Mouse (Mus musculus) right cerebral cortex, postnatal 25 days (tissue): ENCODE data around the gene Zbtb48.
"Not testable (repeated sequence)": the region's sequence is repeated elsewhere in the genome, so short reads cannot be mapped to it uniquely, and the experiment has no call there.

Source experiments
- DNase-seq: peaks from one replicate; pipeline ENCODE4 v3.0.0; 2022

Gene Zbtb48

GRCm38 (mm10) chr4:152027524-152027923 lies at the start of gene Zbtb48:
Zbtb48 (minus strand) TSS chr4:152027671.
- DNase-seq: peak; percentile 97

- DNase-seq: no peak
Observed at GRCm38 (mm10) chr4:152077191-152077590, 49.7 kb upstream of the Zbtb48 start.

- DNase-seq: no peak
Observed at GRCm38 (mm10) chr4:152074548-152074947, 47.1 kb upstream of the Zbtb48 start.

DNA sequence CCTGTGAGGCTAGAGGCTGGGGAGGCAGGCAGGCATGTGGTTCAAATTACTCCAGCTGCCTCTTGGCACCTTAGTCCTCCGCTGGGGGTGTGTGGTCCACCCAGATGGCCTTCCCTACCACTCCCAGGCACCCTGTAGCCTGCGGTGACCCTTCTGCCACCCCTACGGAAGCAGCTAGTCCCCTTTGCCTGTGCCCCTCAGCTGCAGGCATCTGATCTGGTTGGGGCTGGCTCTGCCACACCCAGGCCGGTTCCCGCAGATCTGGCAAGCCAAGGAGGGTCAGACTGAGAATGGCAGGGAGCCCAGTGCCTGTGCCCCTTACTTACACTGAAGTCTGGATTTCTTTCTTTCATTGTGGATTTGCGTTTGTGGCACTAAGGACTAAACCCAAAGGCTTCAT lies 46.2 kb upstream of the Zbtb48 start:
- DNase-seq: no peak

DNA sequence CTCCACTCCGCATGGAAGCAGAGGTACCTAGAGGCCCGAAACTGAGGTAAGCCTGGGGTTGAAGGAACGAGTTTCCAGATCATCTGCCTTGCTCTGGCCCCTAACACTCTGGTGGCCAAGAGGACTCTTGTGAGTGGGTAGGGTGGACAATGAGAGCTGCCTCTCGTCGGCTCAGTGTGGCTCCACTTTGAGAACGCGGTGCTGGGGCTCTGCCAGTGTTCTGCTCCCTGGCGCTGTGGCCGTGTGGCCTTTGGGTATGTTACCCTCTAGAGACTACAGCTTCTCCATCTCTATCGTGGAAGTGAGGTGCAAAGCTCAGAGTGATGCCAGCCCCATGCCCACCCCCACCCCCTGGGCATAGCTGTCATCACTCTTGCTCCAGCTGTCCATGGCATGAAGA lies 45.2 kb upstream of the Zbtb48 start:
- no peak for DNase-seq

DNA sequence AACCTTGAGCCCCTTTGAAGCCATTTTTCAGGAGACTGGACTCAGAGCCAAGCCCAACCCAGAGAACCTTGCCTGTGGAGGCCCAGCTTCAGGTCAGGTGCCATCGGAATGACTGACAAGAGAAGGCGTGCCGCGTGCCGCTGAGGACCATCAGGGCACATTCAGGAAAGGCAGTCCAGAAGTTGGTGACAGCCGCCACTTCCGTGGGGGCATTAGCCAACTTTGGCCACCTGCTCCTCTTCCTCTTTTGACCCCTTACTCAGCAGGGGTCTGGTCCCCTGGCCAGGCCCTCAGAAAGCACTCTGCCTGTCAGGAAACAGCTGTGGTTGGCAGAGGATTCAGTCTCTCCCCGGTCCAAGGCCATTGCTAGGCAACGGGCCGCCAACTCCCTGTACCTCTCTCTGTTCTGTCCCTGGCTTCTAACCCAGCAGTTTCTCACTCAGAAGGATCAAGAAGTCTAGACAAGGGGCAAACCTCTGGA lies 44.7 kb upstream of the Zbtb48 start, which contains the start of gene Plekhg5:
Gene Plekhg5, plus strand, starts transcription at position 378 of the 481 bp plus-strand sequence.
- no peak for DNase-seq

- DNase-seq: no peak
Observed at GRCm38 (mm10) chr4:152070494-152071396, 43.3 kb upstream of the Zbtb48 start.

DNA sequence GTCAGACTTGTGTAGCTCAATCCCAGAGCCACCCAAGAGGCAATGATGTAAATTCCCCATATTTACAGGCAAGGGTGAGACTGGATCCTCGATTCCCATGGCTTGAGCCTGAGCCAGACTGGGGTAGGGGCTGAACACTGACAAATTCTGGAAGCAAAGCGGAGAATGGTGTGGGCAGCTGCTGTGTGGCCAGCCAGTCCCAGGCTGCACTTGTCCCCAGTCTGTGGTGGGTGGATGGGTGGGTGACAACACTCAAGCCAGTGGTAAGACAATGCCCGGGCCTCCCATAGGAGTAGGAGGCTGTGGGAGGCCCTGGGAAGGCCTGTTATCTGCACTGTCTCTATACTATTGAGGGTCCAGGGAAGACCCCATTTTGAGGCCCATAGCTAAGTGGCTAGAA lies 41.8 kb upstream of the Zbtb48 start:
- DNase-seq: no peak

GRCm38 (mm10) chr4:152068166-152068724 lies 40.8 kb upstream of the Zbtb48 start:
- no peak for DNase-seq

DNA sequence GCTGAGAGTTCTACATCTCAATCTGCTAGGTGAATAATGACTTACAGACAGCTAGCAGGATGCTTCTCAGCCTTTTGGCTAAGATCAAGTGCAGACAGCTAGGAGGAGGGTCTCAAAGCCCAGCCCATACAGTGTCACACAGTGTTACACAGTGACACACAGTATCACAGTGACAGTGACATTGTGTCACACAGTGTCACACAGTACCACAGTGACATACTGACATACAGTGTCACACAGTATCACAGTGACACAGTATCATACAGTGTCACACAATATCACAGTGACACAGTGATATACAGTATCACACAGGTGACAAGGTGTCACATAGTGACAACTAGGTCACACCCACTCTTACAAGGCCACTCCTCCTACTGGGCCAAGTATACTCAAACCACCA lies 39.8 kb upstream of the Zbtb48 start:
- DNase-seq: no peak

GRCm38 (mm10) chr4:152062390-152063110 lies 35.1 kb upstream of the Zbtb48 start:
- DNase-seq: no peak

DNA sequence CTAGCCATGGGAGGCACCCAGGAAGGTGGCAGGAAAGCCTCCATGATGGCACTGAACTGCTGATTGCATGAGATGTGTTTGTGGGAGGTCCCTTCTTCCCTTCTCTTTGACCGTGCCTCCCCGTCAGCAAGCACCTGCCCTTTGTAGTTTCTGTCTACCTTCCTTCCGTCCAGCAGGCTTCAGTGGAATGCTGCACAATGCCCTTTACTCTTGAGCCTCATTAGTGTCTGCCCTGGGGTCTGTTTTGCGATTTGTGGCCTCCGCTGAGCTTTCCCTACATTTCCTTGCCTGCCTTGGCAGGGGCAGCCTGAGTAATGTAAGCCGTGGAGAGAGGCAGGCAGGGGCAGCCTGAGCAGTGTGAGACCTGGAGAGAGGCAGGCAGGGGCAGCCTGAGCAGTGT lies 17.1 kb upstream of the Zbtb48 start:
- no peak for DNase-seq

- no peak for DNase-seq
Observed at GRCm38 (mm10) chr4:152043171-152043570, 15.7 kb upstream of the Zbtb48 start.

DNA sequence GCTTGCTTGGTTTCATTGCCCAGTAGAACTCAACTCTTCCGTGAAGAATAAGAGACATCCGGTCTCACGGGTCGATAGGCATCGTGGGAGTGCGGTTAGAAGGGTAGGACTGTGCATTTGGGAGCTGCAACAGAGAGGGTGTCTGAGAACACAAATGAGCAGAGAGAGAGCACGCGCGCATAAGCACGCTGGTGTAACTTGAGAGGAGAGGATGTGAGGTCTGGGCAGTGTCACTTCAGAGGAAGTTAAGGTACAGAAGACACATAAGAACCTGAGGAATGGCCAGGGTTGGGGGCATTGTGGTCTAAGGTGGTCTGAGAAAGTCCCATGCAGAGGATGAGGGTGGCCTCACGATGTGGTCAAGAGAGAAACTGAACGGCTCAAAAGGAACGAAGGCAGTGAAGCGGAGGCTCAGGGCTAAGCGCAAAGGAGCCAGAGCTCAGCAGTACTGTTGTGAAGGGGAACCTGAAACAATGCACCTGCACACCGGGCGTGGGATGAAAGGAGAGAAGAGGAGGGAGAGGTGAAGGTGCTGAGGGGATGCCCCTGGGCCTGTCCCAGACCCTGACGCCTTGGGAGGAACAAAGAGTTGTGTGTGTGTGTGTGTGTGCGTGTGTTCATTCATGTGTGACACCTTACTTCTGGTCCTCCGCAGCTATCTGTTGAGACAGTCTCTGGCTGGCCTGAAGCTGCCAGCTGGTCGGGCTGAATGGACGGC lies 14.6 kb upstream of the Zbtb48 start:
- DNase-seq: no peak

- no peak for DNase-seq
Observed at GRCm38 (mm10) chr4:152039831-152040310, 12.4 kb upstream of the Zbtb48 start.

DNA sequence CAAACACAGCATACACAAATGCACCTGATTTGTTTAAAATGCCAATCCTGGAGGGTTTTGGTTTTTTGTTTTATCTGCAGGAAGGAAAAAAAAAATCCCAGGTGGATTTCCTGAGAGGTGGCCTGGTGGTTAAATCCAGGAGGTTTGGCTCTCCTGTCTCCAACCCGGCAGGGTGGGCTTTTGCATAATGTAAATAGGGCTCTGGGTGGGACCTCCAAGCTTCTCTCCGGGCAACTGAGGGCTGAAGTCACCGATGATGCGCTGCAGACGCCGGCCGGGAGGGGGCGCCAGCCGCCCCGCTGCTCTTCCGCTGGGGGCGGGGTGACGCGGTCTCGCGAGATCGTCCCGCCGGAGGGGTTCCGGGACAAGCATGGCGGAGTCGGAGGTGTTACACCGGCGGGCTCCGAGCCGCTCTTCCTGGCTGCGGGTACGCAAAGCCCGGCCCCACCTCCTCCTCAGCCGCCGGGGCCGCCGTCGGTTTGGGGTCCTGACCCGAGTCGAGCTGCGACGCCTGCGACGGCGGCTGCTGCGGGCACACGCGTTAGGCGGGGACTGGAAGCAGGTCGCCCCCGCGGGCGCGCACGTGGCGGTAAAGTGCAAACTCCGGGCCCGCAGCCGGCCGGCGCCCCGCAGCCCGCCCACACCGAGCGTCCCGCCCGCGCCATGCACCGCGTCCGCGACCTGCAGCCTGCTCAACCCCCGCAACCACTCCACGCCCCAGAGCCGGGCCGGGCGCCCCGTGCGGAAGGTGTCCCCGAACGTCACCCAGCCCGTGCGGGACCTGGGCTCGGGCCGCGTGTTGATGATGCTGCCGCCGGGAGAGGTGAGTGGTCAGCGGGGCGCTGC lies 11.7 kb upstream of the Zbtb48 start, which contains the start of gene Nol9:
Gene Nol9, plus strand, starts transcription at position 337 of the 846 bp plus-strand sequence.
- DNase-seq: peak; percentile 93

- DNase-seq: no peak
Observed at GRCm38 (mm10) chr4:152038225-152038984, 10.9 kb upstream of the Zbtb48 start, which contains the start of gene Tas1r1. Tas1r1 (minus strand) TSS chr4:152038568.

DNA sequence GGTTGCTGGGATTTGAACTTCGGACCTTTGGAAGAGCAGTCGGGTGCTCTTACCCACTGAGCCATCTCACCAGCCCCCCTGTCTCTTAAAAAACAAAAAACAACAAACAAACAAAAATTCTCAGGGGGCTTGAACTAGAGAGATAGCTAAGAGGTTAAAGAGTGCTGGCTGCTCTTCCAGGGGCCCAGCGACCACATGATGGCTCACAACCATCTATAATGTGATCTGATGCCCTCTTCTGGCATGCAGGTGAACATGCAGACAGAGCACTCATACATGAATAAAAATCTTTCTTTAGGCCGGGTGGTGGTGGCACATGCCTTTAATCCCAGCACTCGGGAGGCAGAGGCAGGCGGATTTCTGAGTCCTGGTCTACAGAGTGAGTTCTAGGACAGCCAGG lies 9.0 kb upstream of the Zbtb48 start:
- not testable (repeated sequence) for DNase-seq

DNA sequence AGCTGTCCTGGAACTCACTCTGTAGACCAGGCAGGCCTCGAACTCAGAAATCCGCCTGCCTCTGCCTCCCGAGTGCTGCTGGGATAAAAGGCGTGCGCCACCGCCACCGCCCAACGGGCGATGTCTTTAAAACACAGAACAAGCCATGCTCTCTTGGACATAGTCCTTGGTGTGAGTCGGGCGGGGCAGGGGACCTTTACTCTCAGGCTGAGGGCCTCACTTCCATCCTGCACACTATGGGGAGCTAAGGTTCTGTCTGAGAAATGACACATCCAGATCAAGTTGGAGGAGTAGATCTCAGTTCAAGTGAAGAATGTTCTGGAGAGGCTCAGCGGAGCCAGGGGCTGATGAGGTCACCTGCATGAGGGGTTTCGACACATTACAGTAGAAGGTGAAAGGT lies 5.5 kb upstream of the Zbtb48 start:
- no peak for DNase-seq

GRCm38 (mm10) chr4:152029997-152030396 lies 2.5 kb upstream of the Zbtb48 start:
- DNase-seq: no peak

DNA sequence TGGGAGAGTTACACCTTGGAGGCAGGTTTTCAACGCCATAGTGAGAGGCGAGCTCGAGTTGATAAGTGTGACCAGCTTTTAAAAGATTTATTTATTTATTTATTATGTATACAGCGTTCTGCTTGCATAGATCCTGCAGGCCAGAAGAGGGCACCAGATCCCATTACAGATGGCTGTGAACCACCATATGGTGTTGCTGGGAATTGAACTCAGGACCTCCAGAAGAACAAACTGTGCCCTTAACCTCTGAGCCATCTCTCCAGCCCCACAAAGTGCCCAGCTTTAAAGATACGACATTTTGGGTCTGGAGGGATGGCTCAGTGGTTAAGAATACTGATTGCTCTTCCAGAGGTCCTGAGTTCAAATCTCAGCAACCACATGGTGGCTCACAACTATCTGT lies 1.6 kb upstream of the Zbtb48 start:
- no peak for DNase-seq
